Mouse (Mus musculus) G1E (cell line): Measurements from ENCODE around the gene Fadd. TPM values are rescaled to one million over a fixed set of nuclear protein-coding genes. Genes with fewer than 3 reads are reported as not detected.
A peak's percentile ranks its signal among the peaks of the same experiment; 100 is the strongest.

Source experiments
- ATAC-seq: 2 replicates; pipeline ENCODE4 v1.8.0; 2016; ENCODE audit warnings: mild to moderate bottlenecking; ENCODE audit not compliant: insufficient number of reproducible peaks, poor library complexity, low FRiP score, severe bottlenecking; ENCODE audit errors: extremely low read depth
- DNase-seq: peaks from one replicate; pipeline ENCODE4 v3.0.0; 2012; ENCODE audit warnings: low spot score
- H3K27me3 ChIP-seq: 2 replicates; pipeline ENCODE4 v1.6.1; 2012; ENCODE audit warnings: mild to moderate bottlenecking, low read length, inconsistent platforms; ENCODE audit not compliant: insufficient read depth
- H3K36me3 ChIP-seq: replicated peaks from 2 replicates; pipeline ENCODE3; 2012; ENCODE audit warnings: mild to moderate bottlenecking, inconsistent platforms
- H3K4me1 ChIP-seq: 2 replicates; pipeline ENCODE4 v1.6.1; 2012; ENCODE audit warnings: low read depth, low read length, inconsistent platforms, mixed read lengths; ENCODE audit not compliant: insufficient read depth
- H3K4me3 ChIP-seq: 2 replicates; pipeline ENCODE4 v1.5.1; 2012; ENCODE audit warnings: low read depth, mild to moderate bottlenecking, inconsistent platforms, low read length, moderate library complexity, mixed read lengths
- H3K9me3 ChIP-seq: replicated peaks from 2 replicates; pipeline ENCODE4 v1.6.1; 2012; ENCODE audit warnings: inconsistent platforms
- CTCF ChIP-seq: IDR thresholded peaks from 2 replicates; pipeline ENCODE4 v1.5.1; 2012; ENCODE audit warnings: low read depth, low read length, inconsistent platforms, mixed read lengths
- GATA1 ChIP-seq: IDR thresholded peaks from 2 replicates; pipeline ENCODE4 v1.6.1; 2012; ENCODE audit warnings: borderline replicate concordance, low read length, inconsistent platforms, mixed read lengths
- GATA2 ChIP-seq: IDR thresholded peaks from 2 replicates; pipeline ENCODE4 v1.6.1; 2012; ENCODE audit warnings: low read depth, low read length, inconsistent platforms, borderline replicate concordance
- POLR2AphosphoS5 ChIP-seq: IDR thresholded peaks from 2 replicates; pipeline ENCODE4 v1.6.1; 2012; ENCODE audit warnings: low read depth, low read length, inconsistent platforms; ENCODE audit not compliant: insufficient replicate concordance
- TAL1 ChIP-seq: conservative IDR thresholded peaks from 2 replicates; pipeline ENCODE4 v1.6.1; 2012; ENCODE audit warnings: low read depth, low read length, inconsistent platforms, mixed read lengths
- polyA plus RNA-seq: library from polyadenylated mRNA; stranded (reverse); fragments of >175 nt; gene quantifications from 2 replicates; pipeline ENCODE4 v1.2.3, GENCODE M21; 2012
- total RNA-seq, 2 experiments: library from RNA; stranded (forward) in 1 of 2; stranded (reverse) in 1 of 2; fragments of 200-1000 nt in 1 of 2; fragments of >200 nt in 1 of 2; fragmentation: Nextera tagmentation in 1 of 2; gene quantifications; 2 replicates each; pipeline ENCODE4 v1.2.3; 2014 to 2017

Fadd gene
- total RNA-seq (2014; fragmentation: Nextera tagmentation) (9.7 and 10.3 TPM in 2 replicates), total RNA-seq (2017) (7.3 and 8.0 TPM in 2 replicates), polyA plus RNA-seq (4.5 and 4.7 TPM in 2 replicates)

- peaks cover 43% of the 10 kb centered on the region for H3K4me1 ChIP-seq
- peak; percentile 91 for DNase-seq
- peak; percentile 66 for ATAC-seq
Measured at GRCm38 (mm10) chr7:144582284-144582980, at the start of gene Fadd. TSS of gene Fadd (minus strand) at chr7:144582463.

GRCm38 (mm10) chr7:144630622-144631021, 48.4 kb upstream of the Fadd start:
- Histone ChIP-seq H3K4me3 (no peak overlapping the region), H3K9me3 (no peaks in the 10 kb centered on the region), H3K4me1 (no peaks in the 10 kb centered on the region), H3K36me3 (peaks cover 37% of the 10 kb centered on the region), H3K27me3 (no peaks in the 10 kb centered on the region)
- TF ChIP-seq GATA2, result no peak
- TF ChIP-seq GATA1, result no peak
- TF ChIP-seq CTCF, result no peak
- TF ChIP-seq TAL1, result no peak
- no peak for TF ChIP-seq POLR2AphosphoS5
- DNase-seq (no peak), ATAC-seq (no peak)

More at GRCm38 (mm10) chr7:144582284-144582980, at the start of gene Fadd:
- H3K27me3 ChIP-seq, result no peaks in the 10 kb centered on the region
- peaks cover 41% of the 10 kb centered on the region for H3K36me3 ChIP-seq
- H3K4me3 ChIP-seq, result peak within 1 kb of the TSS; percentile 96
- no peaks in the 10 kb centered on the region for H3K9me3 ChIP-seq
- TF ChIP-seq TAL1, result no peak
- no peak for TF ChIP-seq CTCF
- TF ChIP-seq GATA2, result no peak
- no peak for TF ChIP-seq POLR2AphosphoS5

- no peak overlapping the region for H3K4me3 ChIP-seq
- no peak for DNase-seq
- peaks cover 32% of the 10 kb centered on the region for H3K36me3 ChIP-seq
- H3K27me3 ChIP-seq, result no peaks in the 10 kb centered on the region
- TF ChIP-seq POLR2AphosphoS5 (no peak), GATA1 (no peak), CTCF (no peak), GATA2 (no peak), TAL1 (no peak)
- no peaks in the 10 kb centered on the region for H3K4me1 ChIP-seq
- no peaks in the 10 kb centered on the region for H3K9me3 ChIP-seq
- no peak for ATAC-seq
Measured at GRCm38 (mm10) chr7:144628334-144628915, 46.2 kb upstream of the Fadd start.

GRCm38 (mm10) chr7:144627606-144628333, 45.5 kb upstream of the Fadd start:
- no peak for TF ChIP-seq TAL1
- ATAC-seq, result no peak
- H3K4me3 ChIP-seq, result no peak overlapping the region
- no peak for DNase-seq
- peaks cover 25% of the 10 kb centered on the region for H3K36me3 ChIP-seq
- no peaks in the 10 kb centered on the region for H3K9me3 ChIP-seq
- no peaks in the 10 kb centered on the region for H3K4me1 ChIP-seq
- no peaks in the 10 kb centered on the region for H3K27me3 ChIP-seq

GRCm38 (mm10) chr7:144626042-144626441, 43.8 kb upstream of the Fadd start:
- no peak for DNase-seq
- ATAC-seq, result no peak
- Histone ChIP-seq H3K4me1 (no peaks in the 10 kb centered on the region), H3K27me3 (no peaks in the 10 kb centered on the region), H3K9me3 (no peaks in the 10 kb centered on the region), H3K4me3 (no peak overlapping the region), H3K36me3 (peaks cover 25% of the 10 kb centered on the region)
- TF ChIP-seq CTCF, result no peak
- no peak for TF ChIP-seq GATA1
- TF ChIP-seq GATA2, result no peak
- TF ChIP-seq TAL1, result no peak
- TF ChIP-seq POLR2AphosphoS5, result no peak
